Comparison of ENCODE assay signal across 11 mouse cellular contexts in genomic region chr2:167818799-167819198, GRCm38 (mm10).
DNase-seq lines count a peak whose midpoint lies in the region; ATAC-seq and TF ChIP-seq lines count a peak whose summit lies in the region.
"Had no signal": no experiment of that assay in that cellular context is flagged by ENCODE, and none has a peak within 500 bp of the region (broad histone marks: within the 10 kb centered on the region; RNA-seq: fewer than 3 reads in every experiment).

No protein-coding gene starts in this region.

- H3K4me2 ChIP-seq in lung, embryonic 15.5 days, result no peak overlapping the region
- H3K4me2 ChIP-seq in kidney, postnatal 0 days (ENCODE audit: low read length), result no peak overlapping the region
- H3K4me2 ChIP-seq in stomach, embryonic 14.5 days (replicated peaks; ENCODE audit: low read depth, low read length), result no peak overlapping the region

- DNase-seq in lung, adult 2 months, result no peak
- DNase-seq in heart, postnatal 10 days, result peak; percentile 66 to 67
- DNase-seq in kidney, postnatal 0 days (ENCODE audit: low spot score), result peak; percentile 78
- no peak for DNase-seq in adrenal gland, postnatal 4 days (ENCODE audit: low spot score in 2 of 2)
- DNase-seq in MN1 (ENCODE audit: low spot score), result no peak
- DNase-seq: cerebellum, adult 8-10 months had no signal

- no peak for TF ChIP-seq CTCF in lung, adult 2 months (IDR thresholded peaks at IDR 0.05; ENCODE audit: insufficient read depth, low read length)
- no peak for TF ChIP-seq CTCF in kidney, postnatal 0 days (IDR thresholded peaks at IDR 0.05; ENCODE audit: low read depth)

- no peaks in the 10 kb centered on the region for H3K36me3 ChIP-seq in lung, embryonic 15.5 days
- no peaks in the 10 kb centered on the region for H3K36me3 ChIP-seq in kidney, postnatal 0 days (ENCODE audit: insufficient read depth, low read length)
- no peaks in the 10 kb centered on the region for H3K36me3 ChIP-seq in stomach, embryonic 14.5 days (ENCODE audit: control insufficient read depth, insufficient read depth, low read length)

- peak; percentile 72; the same call in 1 of the 2 replicates for ATAC-seq in lung, embryonic 15.5 days (ENCODE audit: borderline replicate concordance, extremely low read depth, low FRiP score, low TSS enrichment)
- no peak for ATAC-seq in kidney, postnatal 0 days (replicated peaks; ENCODE audit: low FRiP score, low read depth)
- ATAC-seq in stomach, embryonic 14.5 days (ENCODE audit: insufficient number of reproducible peaks, insufficient read depth, low FRiP score, low read depth), result peak; percentile 49; the same call in 1 of the 2 replicates
- ATAC-seq: inflammation-experienced regulatory T-cells, adult 6 months; Patski had no signal

- intact Hi-C loops in heart, postnatal 10 days (cut with DNase I), result no loop called here

- no peak overlapping the region for H3K4me3 ChIP-seq in lung, embryonic 15.5 days
- no peak overlapping the region for H3K4me3 ChIP-seq in lung, adult 2 months (replicated peaks; ENCODE audit: extremely low read depth, low read depth, low read length)
- no peak overlapping the region for H3K4me3 ChIP-seq in kidney, postnatal 0 days (replicated peaks; ENCODE audit: low read depth, low read length)
- no peak overlapping the region for H3K4me3 ChIP-seq in stomach, embryonic 14.5 days (ENCODE audit: low read depth, low read length)
- H3K4me3 ChIP-seq: myocyte had no signal

- WGBS in lung, embryonic 15.5 days, result 46% methylated on average over 10 of the region's 10 CpGs
- 84% methylated on average over 10 of the region's 10 CpGs for WGBS in lung, adult 2 months
- whole genome bisulfite sequencing in kidney, postnatal 0 days, result 34% methylated on average over 10 of the region's 10 CpGs
- 47% methylated on average over 10 of the region's 10 CpGs for WGBS in stomach, embryonic 14.5 days

- H3K27ac ChIP-seq in lung, embryonic 15.5 days, result peak overlapping the region; percentile 70
- H3K27ac ChIP-seq in kidney, postnatal 0 days, result no peak overlapping the region
- peak overlapping the region; percentile 82; the same call in 1 of the 2 replicates for H3K27ac ChIP-seq in stomach, embryonic 14.5 days (ENCODE audit: low read length)

- H3K4me1 ChIP-seq in lung, embryonic 15.5 days, result peaks cover 43% of the 10 kb centered on the region
- peaks cover 19% of the 10 kb centered on the region for H3K4me1 ChIP-seq in lung, adult 2 months (ENCODE audit: control insufficient read depth, insufficient read depth, low read length)
- peaks cover 3% of the 10 kb centered on the region; the same call in 1 of the 2 replicates for H3K4me1 ChIP-seq in kidney, postnatal 0 days (replicated peaks; ENCODE audit: insufficient read depth, low read length)
- H3K4me1 ChIP-seq in stomach, embryonic 14.5 days (ENCODE audit: control insufficient read depth, insufficient read depth, low read length), result peaks cover 18% of the 10 kb centered on the region

- no peaks in the 10 kb centered on the region for H3K27me3 ChIP-seq in lung, embryonic 15.5 days
- H3K27me3 ChIP-seq in kidney, postnatal 0 days (ENCODE audit: insufficient read depth, low read length), result no peaks in the 10 kb centered on the region
- H3K27me3 ChIP-seq in stomach, embryonic 14.5 days (ENCODE audit: control insufficient read depth, insufficient read depth, low read length), result no peaks in the 10 kb centered on the region
- H3K27me3 ChIP-seq: Patski had no signal

- no peak for TF ChIP-seq POLR2A in lung, adult 2 months (IDR thresholded peaks at IDR 0.05; ENCODE audit: borderline replicate concordance, extremely low read depth, low read depth, low read length)

- no peak overlapping the region for H3K9ac ChIP-seq in lung, embryonic 15.5 days
- H3K9ac ChIP-seq in kidney, postnatal 0 days (ENCODE audit: low read depth, low read length), result no peak overlapping the region
- H3K9ac ChIP-seq in stomach, embryonic 14.5 days (replicated peaks; ENCODE audit: low read depth, low read length), result no peak overlapping the region

- H3K9me3 ChIP-seq in lung, embryonic 15.5 days, result no peaks in the 10 kb centered on the region
- H3K9me3 ChIP-seq in kidney, postnatal 0 days (replicated peaks; ENCODE audit: low read length), result no peaks in the 10 kb centered on the region
- H3K9me3 ChIP-seq in stomach, embryonic 14.5 days (ENCODE audit: control insufficient read depth, low read depth, low read length), result no peaks in the 10 kb centered on the region

Comparison
In these comparisons a context has a peak if more than half of its experiments do, and no peak if none do; other contexts are left out.
1. DNase-seq: peak in heart, postnatal 10 days (2 of 2) and kidney, postnatal 0 days (single experiment); none in lung, adult 2 months (single experiment), adrenal gland, postnatal 4 days (0 of 2) and MN1 (single experiment).